Mouse (Mus musculus) retina, postnatal 7 days (tissue): ENCODE data around the gene Fgfr2.

Experiments used
- DNase-seq: peaks from one replicate; pipeline ENCODE4 v3.0.0-alpha.2; 2012; ENCODE audit warnings: low read depth, low spot score

Gene Fgfr2

GRCm38 (mm10) chr7:130910841-130911240, 2212.3 kb downstream of the Fgfr2 start:
- no peak for DNase-seq

- no peak for DNase-seq
Measured at GRCm38 (mm10) chr7:130904571-130905365, 2218.4 kb downstream of the Fgfr2 start.

GRCm38 (mm10) chr7:130903505-130904074, 2219.6 kb downstream of the Fgfr2 start:
- DNase-seq: no peak

GRCm38 (mm10) chr7:130902929-130903328, 2220.2 kb downstream of the Fgfr2 start:
- DNase-seq: no peak

- DNase-seq: no peak
Measured at GRCm38 (mm10) chr7:130900233-130900848, 2222.8 kb downstream of the Fgfr2 start.

GRCm38 (mm10) chr7:130898373-130898772, 2224.8 kb downstream of the Fgfr2 start:
- DNase-seq: no peak

- DNase-seq: no peak
Measured at GRCm38 (mm10) chr7:130897201-130897600, 2225.9 kb downstream of the Fgfr2 start.

GRCm38 (mm10) chr7:130896064-130896463, 2227.1 kb downstream of the Fgfr2 start:
- DNase-seq: no peak

GRCm38 (mm10) chr7:130895618-130895945, 2227.6 kb downstream of the Fgfr2 start:
- DNase-seq: no peak

- no peak for DNase-seq
Measured at GRCm38 (mm10) chr7:130894931-130895617, 2228.1 kb downstream of the Fgfr2 start.

- no peak for DNase-seq
Measured at GRCm38 (mm10) chr7:130892973-130893372, 2230.2 kb downstream of the Fgfr2 start.

GRCm38 (mm10) chr7:130890871-130891270, 2232.3 kb downstream of the Fgfr2 start:
- no peak for DNase-seq

GRCm38 (mm10) chr7:130887946-130888345, 2235.2 kb downstream of the Fgfr2 start:
- peak; percentile 55 for DNase-seq

- DNase-seq: no peak
Measured at GRCm38 (mm10) chr7:130886246-130886645, 2236.9 kb downstream of the Fgfr2 start.

- DNase-seq: no peak
Measured at GRCm38 (mm10) chr7:130884161-130884560, 2239.0 kb downstream of the Fgfr2 start.

- DNase-seq: no peak
Measured at GRCm38 (mm10) chr7:130867256-130867655, 2255.9 kb downstream of the Fgfr2 start.

- no peak for DNase-seq
Measured at GRCm38 (mm10) chr7:130866640-130867039, 2256.5 kb downstream of the Fgfr2 start.

GRCm38 (mm10) chr7:130865613-130866591, 2257.2 kb downstream of the Fgfr2 start, which contains the start of gene Plekha1:
Gene Plekha1, plus strand, starts transcription at chr7:130865756.
- peak; percentile 91 for DNase-seq

- no peak for DNase-seq
Measured at GRCm38 (mm10) chr7:130864711-130865110, 2258.4 kb downstream of the Fgfr2 start.

- DNase-seq: no peak
Measured at GRCm38 (mm10) chr7:130862501-130862900, 2260.6 kb downstream of the Fgfr2 start.

GRCm38 (mm10) chr7:130860721-130861142, 2262.4 kb downstream of the Fgfr2 start:
- DNase-seq: no peak
